Mouse (Mus musculus) thymus, adult 2 months (tissue): ENCODE measurements around the gene Josd1.

ENCODE experiments used
- CTCF ChIP-seq: fragments of 200-500 bp; IDR thresholded peaks from 2 replicates; pipeline ENCODE4 v1.5.1; 2012; ENCODE audit warnings: mild to moderate bottlenecking, control low read depth, low read length, moderate library complexity, borderline replicate concordance; ENCODE audit not compliant: control insufficient read depth, poor library complexity, insufficient read depth; ENCODE audit errors: extremely low read depth
- POLR2A ChIP-seq: fragments of 200-500 bp; IDR thresholded peaks from 2 replicates; pipeline ENCODE4 v1.6.1; 2012; ENCODE audit warnings: mild to moderate bottlenecking, low read length, control low read depth, moderate library complexity; ENCODE audit not compliant: control insufficient read depth, poor library complexity, insufficient read depth; ENCODE audit errors: extremely low read depth

GRCm38 (mm10) chr15:79677936-79678335, 9.8 kb downstream of the Josd1 start:
- TF ChIP-seq CTCF = no peak
- TF ChIP-seq POLR2A = no peak
